Mouse (Mus musculus) testis, adult 2 months (tissue): ENCODE results near the gene Gm5416.
"Not testable (repeated sequence)": the region's sequence is repeated elsewhere in the genome, so short reads cannot be mapped to it uniquely, and the experiment has no call there.

ENCODE experiments used
- CTCF ChIP-seq: fragments of 200-500 bp; IDR thresholded peaks from 2 replicates; pipeline ENCODE4 v1.5.1; 2012; ENCODE audit warnings: low read depth, mild to moderate bottlenecking, inconsistent platforms, low read length, moderate library complexity; ENCODE audit not compliant: control insufficient read depth, insufficient read depth, insufficient replicate concordance
- POLR2A ChIP-seq: fragments of 200-500 bp; IDR thresholded peaks from 2 replicates; pipeline ENCODE4 v1.6.1; 2012; ENCODE audit warnings: low read depth, mild to moderate bottlenecking, inconsistent platforms, low read length, moderate library complexity; ENCODE audit not compliant: control insufficient read depth

GRCm38 (mm10) chr16:36183912-36184311 is 26.3 kb upstream of the Gm5416 start, which contains the start of gene Gm5483:
- not testable (repeated sequence) for TF ChIP-seq CTCF, POLR2A
